Mouse (Mus musculus) thymus, adult 2 months (tissue): Measurements from ENCODE around the gene St3gal5.

Experiments
- CTCF ChIP-seq: fragments of 200-500 bp; IDR thresholded peaks from 2 replicates; pipeline ENCODE4 v1.5.1; 2012; ENCODE audit warnings: mild to moderate bottlenecking, control low read depth, low read length, moderate library complexity, borderline replicate concordance; ENCODE audit not compliant: control insufficient read depth, poor library complexity, insufficient read depth; ENCODE audit errors: extremely low read depth
- POLR2A ChIP-seq: fragments of 200-500 bp; IDR thresholded peaks from 2 replicates; pipeline ENCODE4 v1.6.1; 2012; ENCODE audit warnings: mild to moderate bottlenecking, low read length, control low read depth, moderate library complexity; ENCODE audit not compliant: control insufficient read depth, poor library complexity, insufficient read depth; ENCODE audit errors: extremely low read depth

DNA sequence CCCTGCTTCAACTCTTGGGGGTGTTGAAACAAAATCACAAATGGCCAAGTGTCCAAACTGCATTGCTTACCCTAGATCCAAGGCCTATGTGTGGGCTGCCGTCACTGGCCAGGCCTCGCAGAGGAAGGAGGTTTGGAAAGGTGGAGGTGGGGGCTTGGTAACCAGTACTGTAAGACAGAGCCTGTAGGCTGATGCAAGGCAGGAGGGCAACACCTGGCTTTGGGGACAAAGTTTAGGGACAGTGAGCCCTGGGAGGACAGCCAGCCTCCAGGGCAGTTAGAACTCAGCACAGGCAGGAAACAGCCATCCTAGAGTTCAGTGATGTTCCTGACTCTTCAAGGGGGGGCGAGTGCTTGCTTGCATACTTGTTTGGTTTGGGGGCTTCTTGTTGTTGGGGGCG lies 45.2 kb downstream of the St3gal5 start:
- TF ChIP-seq CTCF = no peak
- no peak for TF ChIP-seq POLR2A
